Mouse (Mus musculus): ENCODE data around the gene Efhc1.

DNA sequence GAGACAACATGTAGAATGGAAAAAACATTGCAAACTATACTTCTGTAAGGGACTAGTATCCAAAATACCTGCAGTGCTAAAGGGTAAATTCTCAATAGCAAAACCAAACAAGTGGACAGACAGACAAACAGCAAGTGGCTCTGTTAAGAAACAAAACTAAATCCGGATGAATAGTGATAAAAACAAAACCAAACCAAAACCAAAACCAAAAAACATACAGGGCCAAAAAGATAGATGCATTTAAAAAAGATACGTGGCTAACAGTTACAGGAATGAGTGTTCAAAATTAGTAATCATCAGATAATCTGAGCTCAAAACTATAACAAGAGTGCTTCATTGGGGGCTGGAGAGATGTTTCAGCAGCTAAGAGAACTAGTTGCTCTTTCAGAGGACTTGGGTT is 18.2 kb downstream of the Efhc1 start:
- no peak for TF ChIP-seq POLR2A (IDR thresholded peaks at IDR 0.05; ENCODE audit: insufficient read depth, low read depth, low read length)
- no peak for TF ChIP-seq CTCF (IDR thresholded peaks at IDR 0.05; ENCODE audit: insufficient read depth, low read depth, low read length)
